Mouse (Mus musculus) CH12.LX (cell line): ENCODE measurements around the gene Rad9a. TPM values are rescaled to one million over a fixed set of nuclear protein-coding genes. Genes with fewer than 3 reads are reported as not detected.

Experiments used
- DNase-seq: peaks from one replicate; pipeline ENCODE4 v3.0.0-alpha.2; 2013; ENCODE audit errors: extremely low read depth
- H3K27ac ChIP-seq: 2 replicates; pipeline ENCODE4 v1.5.1; 2012; ENCODE audit warnings: low read depth, mild to moderate bottlenecking, control low read depth, moderate library complexity; ENCODE audit not compliant: insufficient read depth
- H3K27me3 ChIP-seq: replicated peaks from 2 replicates; pipeline ENCODE3; 2012; ENCODE audit warnings: inconsistent platforms
- H3K36me3 ChIP-seq, 2 experiments: replicated peaks in 1 of 2; 2 replicates each; pipeline versions ENCODE3 to v1.6.1; 2012; ENCODE audit warnings: inconsistent platforms in 1 of 2, low read length in 1 of 2, mild to moderate bottlenecking in 1 of 2, mixed read lengths in 1 of 2, moderate library complexity in 1 of 2; ENCODE audit not compliant: control insufficient read depth in 1 of 2, insufficient read depth in 1 of 2
- H3K4me1 ChIP-seq, 2 experiments: 2 replicates each; pipeline ENCODE4 v1.6.1; 2012; ENCODE audit warnings: inconsistent platforms in 1 of 2, moderate library complexity in 1 of 2; ENCODE audit not compliant: insufficient read depth in 2 of 2, control insufficient read depth in 1 of 2
- H3K4me2 ChIP-seq: 2 replicates; pipeline ENCODE4 v1.6.1; 2012; ENCODE audit warnings: low read depth, mild to moderate bottlenecking, control low read depth; ENCODE audit not compliant: poor library complexity, insufficient read depth, severe bottlenecking
- H3K4me3 ChIP-seq, 3 experiments: fragments of 150-350 bp in 1 of 3; sonication (generic) in 1 of 3; replicated peaks in 1 of 3; 2 replicates each; pipeline versions ENCODE3 to v1.5.1; 2011 to 2012; ENCODE audit warnings: low read depth in 2 of 3, low read length in 2 of 3, mild to moderate bottlenecking in 2 of 3, moderate library complexity in 2 of 3, control low read depth in 1 of 3, improper control_type of control experiment in 1 of 3, inconsistent platforms in 1 of 3, mixed read lengths in 1 of 3; ENCODE audit not compliant: poor library complexity in 1 of 3
- H3K79me2 ChIP-seq: replicated peaks from 2 replicates; pipeline ENCODE4 v1.6.1; 2012; ENCODE audit warnings: mild to moderate bottlenecking, moderate library complexity; ENCODE audit not compliant: control insufficient read depth, poor library complexity, insufficient read depth, severe bottlenecking; ENCODE audit errors: extremely low read depth
- H3K9ac ChIP-seq: 2 replicates; pipeline ENCODE4 v1.6.1; 2012; ENCODE audit warnings: low read depth, mild to moderate bottlenecking, control low read depth, moderate library complexity; ENCODE audit not compliant: insufficient read depth
- H3K9me3 ChIP-seq: replicated peaks from 2 replicates; pipeline ENCODE3; 2012; ENCODE audit warnings: low read length, inconsistent platforms, mixed read lengths
- BHLHE40 ChIP-seq: IDR thresholded peaks from 2 replicates; pipeline ENCODE4 v1.6.1; 2011; ENCODE audit warnings: mild to moderate bottlenecking, low read depth, low read length, improper control_type of control experiment
- CHD1 ChIP-seq: IDR thresholded peaks from 2 replicates; pipeline ENCODE4 v1.6.1; 2012; ENCODE audit warnings: low read depth, low read length, improper control_type of control experiment, inconsistent platforms
- CHD2 ChIP-seq: IDR thresholded peaks from 2 replicates; pipeline ENCODE4 v1.6.1; 2011; ENCODE audit warnings: low read length, improper control_type of control experiment
- E2F4 ChIP-seq: IDR thresholded peaks from 2 replicates; pipeline ENCODE4 v1.6.1; 2011; ENCODE audit warnings: low read depth, low read length, improper control_type of control experiment; ENCODE audit not compliant: insufficient replicate concordance
- ETS1 ChIP-seq: conservative IDR thresholded peaks from 2 replicates; pipeline ENCODE4 v1.6.1; 2012; ENCODE audit warnings: low read depth, mild to moderate bottlenecking, inconsistent platforms, low read length, improper control_type of control experiment, moderate library complexity
- GABPA ChIP-seq: IDR thresholded peaks from 2 replicates; pipeline ENCODE4 v1.6.1; 2012; ENCODE audit warnings: low read depth, low read length, improper control_type of control experiment, inconsistent platforms; ENCODE audit not compliant: insufficient replicate concordance
- HCFC1 ChIP-seq: IDR thresholded peaks from 2 replicates; pipeline ENCODE4 v1.6.1; 2012; ENCODE audit warnings: low read depth, mild to moderate bottlenecking, inconsistent platforms, low read length, improper control_type of control experiment
- KAT2A ChIP-seq: IDR thresholded peaks from 2 replicates; pipeline ENCODE4 v1.6.1; 2012; ENCODE audit warnings: low read length, improper control_type of control experiment, inconsistent platforms; ENCODE audit not compliant: insufficient replicate concordance
- MAFK ChIP-seq: IDR thresholded peaks from 2 replicates; pipeline ENCODE4 v1.6.1; 2011; ENCODE audit warnings: low read length, improper control_type of control experiment; ENCODE audit not compliant: insufficient replicate concordance
- MAZ ChIP-seq: IDR thresholded peaks from 2 replicates; pipeline ENCODE4 v1.6.1; 2012; ENCODE audit warnings: low read depth, mild to moderate bottlenecking, inconsistent platforms, low read length, improper control_type of control experiment, moderate library complexity
- NELFE ChIP-seq: IDR thresholded peaks from 2 replicates; pipeline ENCODE4 v1.6.1; 2011; ENCODE audit warnings: low read depth, low read length, improper control_type of control experiment
- PAX5 ChIP-seq: IDR thresholded peaks from 2 replicates; pipeline ENCODE4 v1.6.1; 2012; ENCODE audit warnings: low read length, inconsistent platforms, mixed read lengths
- RAD21 ChIP-seq: IDR thresholded peaks from 2 replicates; pipeline ENCODE4 v1.6.1; 2011; ENCODE audit warnings: low read depth, mild to moderate bottlenecking, low read length, improper control_type of control experiment, moderate library complexity
- SIN3A ChIP-seq: IDR thresholded peaks from 2 replicates; pipeline ENCODE4 v1.6.1; 2012; ENCODE audit warnings: low read length, improper control_type of control experiment, inconsistent platforms
- TBP ChIP-seq: conservative IDR thresholded peaks from 2 replicates; pipeline ENCODE4 v1.6.1; 2011; ENCODE audit warnings: low read depth, low read length, improper control_type of control experiment
- TCF12 ChIP-seq: IDR thresholded peaks from 2 replicates; pipeline ENCODE4 v1.6.1; 2014; ENCODE audit warnings: low read depth, mild to moderate bottlenecking, inconsistent platforms, low read length, improper control_type of control experiment
- UBTF ChIP-seq: IDR thresholded peaks from 2 replicates; pipeline ENCODE4 v1.6.1; 2012; ENCODE audit warnings: low read depth, mild to moderate bottlenecking, inconsistent platforms, low read length, improper control_type of control experiment, moderate library complexity
- USF1 ChIP-seq: IDR thresholded peaks from 2 replicates; pipeline ENCODE4 v1.6.1; 2014; ENCODE audit warnings: low read depth, mild to moderate bottlenecking, inconsistent platforms, low read length, improper control_type of control experiment
- ZKSCAN1 ChIP-seq: IDR thresholded peaks from 2 replicates; pipeline ENCODE4 v1.6.1; 2012; ENCODE audit warnings: low read depth, inconsistent platforms, low read length, improper control_type of control experiment, borderline replicate concordance
- ZMIZ1 ChIP-seq: IDR thresholded peaks from 2 replicates; pipeline ENCODE4 v1.6.1; 2012; ENCODE audit warnings: low read depth, mild to moderate bottlenecking, inconsistent platforms, low read length, improper control_type of control experiment
- dilution Hi-C: fragments of 300-500 bp; cut with MboI; formaldehyde crosslinking; loops from 2 replicates; pipeline ENCODE4 v1.14.3; 2020; ENCODE audit warnings: low sequenced_read_pairs; ENCODE audit not compliant: extremely low pct_unique_long_range_greater_than_20kb, extremely low pct_ligation_motif_present
- in situ Hi-C: fragments of 300-500 bp; cut with MboI; formaldehyde crosslinking; loops from 3 replicates; pipeline ENCODE4 v1.14.3; 2019; ENCODE audit warnings: low sequenced_read_pairs, low pct_ligation_motif_present, low pct_unique_long_range_greater_than_20kb, mixed read lengths
- polyA plus RNA-seq: library from polyadenylated mRNA; unstranded; fragments of >175 nt; gene quantifications from 2 replicates; pipeline ENCODE4 v1.2.1, GENCODE M21; 2012; ENCODE audit warnings: low read depth; ENCODE audit not compliant: insufficient read length
- total RNA-seq, 2 experiments: library from RNA; depleted of rRNA; stranded (reverse); fragments of 300-350 nt in 1 of 2; fragments of >200 nt in 1 of 2; gene quantifications; 2 replicates each; pipeline ENCODE4 v1.2.3; 2012 to 2014

Rad9a gene
- total and polyA plus RNA-seq, 3 experiments = 14.3 to 20.5 (median 20.0) TPM

DNA sequence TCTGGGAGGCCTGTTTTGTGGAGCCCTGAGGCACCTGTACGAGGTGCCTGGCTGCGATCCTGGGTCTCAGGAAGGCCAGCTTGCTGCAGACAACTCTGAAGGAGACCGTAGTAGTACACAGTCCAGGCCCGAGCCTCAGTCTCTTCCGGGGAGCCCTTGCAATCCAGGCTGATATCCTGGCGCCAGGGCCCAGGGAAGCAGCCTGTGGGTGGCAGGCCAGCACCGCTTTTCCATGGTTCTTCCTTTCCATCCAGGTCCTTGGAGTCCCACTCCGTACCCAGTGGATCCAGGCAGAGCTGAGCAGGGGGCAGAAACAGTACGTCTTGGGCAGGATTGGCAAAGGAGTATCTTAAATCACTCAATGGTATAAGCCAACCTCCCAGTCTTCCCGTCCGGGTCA lies 28.5 kb downstream of the Rad9a start:
- Histone ChIP-seq H3K36me3 (peaks cover 0 to 41% of the 10 kb centered on the region in 2 experiments), H3K9ac (no peak overlapping the region), H3K4me2 (no peak overlapping the region), H3K27me3 (no peaks in the 10 kb centered on the region), H3K27ac (no peak overlapping the region), H3K4me3 (no peak overlapping the region), H3K4me1 (peaks cover 11 to 45% of the 10 kb centered on the region in 2 experiments), H3K79me2 (no peaks in the 10 kb centered on the region), H3K9me3 (peaks cover 2% of the 10 kb centered on the region)
- DNase-seq = no peak
- no peak for TF ChIP-seq TCF12
- no peak for TF ChIP-seq USF1
- TF ChIP-seq PAX5 = no peak
- TF ChIP-seq SIN3A = no peak
- no peak for TF ChIP-seq UBTF
- TF ChIP-seq BHLHE40 = no peak
- dilution Hi-C loops (no loop called here), in situ Hi-C loops (no loop called here)

GRCm38 (mm10) chr19:4171393-4172290 lies 29.8 kb downstream of the Rad9a start:
- H3K4me2 ChIP-seq = no peak overlapping the region
- H3K79me2 ChIP-seq = no peaks in the 10 kb centered on the region
- H3K27ac ChIP-seq = no peak overlapping the region
- DNase-seq = no peak
- in situ Hi-C loops = no loop called here
- H3K9me3 ChIP-seq = peaks cover 2% of the 10 kb centered on the region
- no peak overlapping the region for H3K4me3 ChIP-seq
- dilution Hi-C loops = no loop called here
- peaks cover 11 to 45% of the 10 kb centered on the region in 2 experiments for H3K4me1 ChIP-seq
- H3K27me3 ChIP-seq = no peaks in the 10 kb centered on the region
- H3K9ac ChIP-seq = no peak overlapping the region
- H3K36me3 ChIP-seq = peaks cover 0 to 34% of the 10 kb centered on the region in 2 experiments
- TF ChIP-seq E2F4 (no peak), BHLHE40 (no peak), RAD21 (no peak), ZMIZ1 (no peak), MAZ (no peak), HCFC1 (no peak), ZKSCAN1 (no peak), ETS1 (no peak), GABPA (no peak), TCF12 (no peak), TBP (no peak), MAFK (no peak), KAT2A (no peak), CHD1 (no peak), NELFE (no peak), CHD2 (no peak)
